ENCODE assay signal across 8 mouse cellular contexts in genomic region chr4:102486134-102486920, GRCm38 (mm10).
A peak's percentile ranks its signal among the peaks of the same experiment; 100 is the strongest.
DNase-seq lines count a peak whose midpoint lies in the region; ATAC-seq lines count a peak whose summit lies in the region.

No protein-coding gene starts in this region.

- no peaks in the 10 kb centered on the region for H3K27me3 ChIP-seq in heart, embryonic 14.5 days (ENCODE audit: control insufficient read depth, insufficient read depth, low read length)
- no peaks in the 10 kb centered on the region for H3K27me3 ChIP-seq in heart, embryonic 11.5 days (ENCODE audit: control insufficient read depth, insufficient read depth, low read length)
- peaks cover 4% of the 10 kb centered on the region; the same call in 1 of the 2 replicates for H3K27me3 ChIP-seq in embryonic facial prominence, embryonic 10.5 days (replicated peaks; ENCODE audit: low read depth, poor library complexity, severe bottlenecking)

- no peaks in the 10 kb centered on the region for H3K9me3 ChIP-seq in heart, embryonic 14.5 days (ENCODE audit: control insufficient read depth, low read length)
- H3K9me3 ChIP-seq in heart, embryonic 11.5 days (replicated peaks; ENCODE audit: control insufficient read depth, low read length), result no peaks in the 10 kb centered on the region
- no peaks in the 10 kb centered on the region for H3K9me3 ChIP-seq in embryonic facial prominence, embryonic 10.5 days

- H3K4me2 ChIP-seq in heart, embryonic 14.5 days (ENCODE audit: low read length), result peak overlapping the region; percentile 28; the same call in 1 of the 2 replicates
- no peak overlapping the region for H3K4me2 ChIP-seq in heart, embryonic 11.5 days

- peaks cover 6 to 33% of the 10 kb centered on the region in 2 experiments for H3K4me1 ChIP-seq in heart, embryonic 14.5 days (ENCODE audit: control insufficient read depth in 2 of 2, insufficient read depth in 2 of 2, low read length in 2 of 2)
- H3K4me1 ChIP-seq in heart, embryonic 11.5 days (ENCODE audit: control insufficient read depth, insufficient read depth, low read length), result peaks cover 8% of the 10 kb centered on the region
- H3K4me1 ChIP-seq in embryonic facial prominence, embryonic 10.5 days, result peaks cover 19% of the 10 kb centered on the region

- peaks cover 6% of the 10 kb centered on the region for H3K36me3 ChIP-seq in heart, embryonic 14.5 days (ENCODE audit: control insufficient read depth, insufficient read depth, low read length)
- H3K36me3 ChIP-seq in heart, embryonic 11.5 days (ENCODE audit: control insufficient read depth, insufficient read depth, low read length), result no peaks in the 10 kb centered on the region
- H3K36me3 ChIP-seq in embryonic facial prominence, embryonic 10.5 days (replicated peaks), result no peaks in the 10 kb centered on the region

- 31% methylated on average over 4 of the region's 4 CpGs for WGBS in heart, embryonic 14.5 days
- 45% methylated on average over 4 of the region's 4 CpGs for WGBS in heart, embryonic 11.5 days (ENCODE audit: insufficient replicate concordance)
- WGBS in embryonic facial prominence, embryonic 10.5 days, result 59% methylated on average over 4 of the region's 4 CpGs

- H3K9ac ChIP-seq in heart, embryonic 14.5 days (ENCODE audit: low read length), result peak overlapping the region; percentile 22; the same call in 1 of the 2 replicates
- no peak overlapping the region for H3K9ac ChIP-seq in heart, embryonic 11.5 days (ENCODE audit: low read depth, low read length)

- peak overlapping the region in 1 of 2 experiments; percentile 57; a peak in 2 of 4 replicates for H3K27ac ChIP-seq in heart, embryonic 14.5 days (replicated peaks in 1 of 2; ENCODE audit: control insufficient read depth in 1 of 2, insufficient read depth in 1 of 2, low read depth in 2 of 2, low read length in 2 of 2)
- H3K27ac ChIP-seq in heart, embryonic 11.5 days (ENCODE audit: low read depth, low read length), result no peak overlapping the region
- no peak overlapping the region for H3K27ac ChIP-seq in embryonic facial prominence, embryonic 10.5 days (replicated peaks)

- no peak for ATAC-seq in heart, embryonic 14.5 days (ENCODE audit: insufficient number of reproducible peaks, insufficient read depth, low FRiP score, low read depth)
- no peak for ATAC-seq in heart, embryonic 11.5 days (replicated peaks; ENCODE audit: insufficient number of reproducible peaks, low FRiP score, low TSS enrichment)

- H3K4me3 ChIP-seq in heart, embryonic 14.5 days (ENCODE audit: control insufficient read depth in 1 of 2, insufficient read depth in 1 of 2, low read depth in 1 of 2, low read length in 2 of 2), result no peak overlapping the region
- H3K4me3 ChIP-seq in heart, embryonic 11.5 days (ENCODE audit: low read depth, low read length), result no peak overlapping the region
- H3K4me3 ChIP-seq in embryonic facial prominence, embryonic 10.5 days, result no peak overlapping the region

- peak; percentile 26 for DNase-seq in A20 (ENCODE audit: low read depth, low spot score)
- DNase-seq in embryonic facial prominence, embryonic 10.5 days (ENCODE audit: low spot score), result peak; percentile 53
- DNase-seq in lung, postnatal 14 days, result peak; percentile 45
- no peak for DNase-seq in testis, postnatal 10 days (ENCODE audit: low spot score)
- no peak for DNase-seq in cerebellum, postnatal 25 days
- DNase-seq in frontal cortex, postnatal 14 days (ENCODE audit: low spot score in 2 of 2), result no peak

Comparison
In these comparisons a context has a peak if more than half of its experiments do, and no peak if none do; other contexts are left out.
1. DNase-seq: peak in A20 (single experiment), embryonic facial prominence, embryonic 10.5 days (single experiment) and lung, postnatal 14 days (single experiment); none in testis, postnatal 10 days (single experiment), cerebellum, postnatal 25 days (0 of 2) and frontal cortex, postnatal 14 days (0 of 2).